Comparison of ENCODE assay signal across 7 mouse cellular contexts in genomic region chrX:107816218-107816554, GRCm38 (mm10). TPM values are rescaled to one million over a fixed set of nuclear protein-coding genes. Genes with fewer than 3 reads are reported as not detected.
DNase-seq lines count a peak whose midpoint lies in the region; ATAC-seq lines count a peak whose summit lies in the region.

Gene 2610002M06Rik, minus strand, starts transcription at chrX:107816334.

- peak; percentile 98 for ATAC-seq in inflammation-experienced regulatory T-cells, adult 6 months
- peak; percentile 99 for ATAC-seq in megakaryocyte-erythroid progenitor cell, adult 5-6 weeks (replicated peaks; ENCODE audit: low FRiP score, low TSS enrichment, poor library complexity, severe bottlenecking)

- DNase-seq in adrenal gland, adult (ENCODE audit: inconsistent age in 2 of 2, low spot score in 1 of 2), result peak; percentile 89 to 95
- DNase-seq in embryo, embryonic 10 days (ENCODE audit: low spot score), result peak; percentile 91
- peak; percentile 88 for DNase-seq in gastrocnemius, postnatal 10 days
- peak; percentile 83 to 92 for DNase-seq in left cerebral cortex, postnatal 10 days (ENCODE audit: extremely low spot score in 1 of 2, low spot score in 2 of 2)
- DNase-seq in right cerebral cortex, postnatal 4 days, result peak; percentile 89

- intact Hi-C loops in left cerebral cortex, postnatal 10 days (cut with DNase I), result loop anchor here (10.0 kb wide), 1 partner anchor 719 kb away; no protein-coding TSS in a partner anchor

RNA-seq across cellular contexts. Expression of gene 2610002M06Rik, which starts in this region (rescaled TPM):
- total RNA-seq in gastrocnemius, postnatal 10 days (2021), result 1 to 10 TPM; 4.7 to 4.9 TPM
- 10 to 100 TPM; 18.3 to 28.6 (median 20.3) TPM for polyA plus RNA-seq in inflammation-experienced regulatory T-cells, adult 6 months (2017; shearing (Covaris generic))
- 10 to 100 TPM; 42.0 to 46.0 TPM for total RNA-seq in left cerebral cortex, postnatal 10 days (2021)
- total RNA-seq in megakaryocyte-erythroid progenitor cell, adult 5-6 weeks (2014; fragmentation: Nextera tagmentation), result 17.7 and 19.3 TPM in 2 replicates
- total RNA-seq in megakaryocyte-erythroid progenitor cell, adult 5-6 weeks (2017), result 22.6 and 28.5 TPM in 2 replicates

Comparison
In these comparisons a context has a peak if more than half of its experiments do, and no peak if none do; other contexts are left out.
1. Peak in every context shown above with its lines: DNase-seq and ATAC-seq.